Mouse (Mus musculus): Measurements from ENCODE around the gene Egln2. TPM values are rescaled to one million over a fixed set of nuclear protein-coding genes. Genes with fewer than 3 reads are reported as not detected.

Egln2 gene
- polyA plus RNA-seq, 1 experiment from 2014 or later, result 76.9 TPM

MicroRNA genes within 50 kb of the gene (microRNA counts, 519-probe panel; counts per million panel counts)
- microRNA mmu-miR-1191, result 104 counts per million, percentile 35 among the panel's probes with 10 or more counts

Small RNA genes lying within 50 kb of the gene (microRNA-seq; reads per million reads assigned to microRNA genes)
- gene Mir1191, result 4.1 reads per million, percentile 18 among the genes with 10 or more reads in this experiment
- gene Mir3101, result 1.4 reads per million

Other genes with a start within 250 kb of the Egln2 start
- gene Cyp2a22, start 227.4 kb downstream of the Egln2 start, polyA plus RNA-seq (2015; fragmentation: Nextera tagmentation; extraction: Ambion mirVana), result not detected in 2 replicates
- not detected in 2 replicates for gene Cyp2a12, start 137.7 kb downstream of the Egln2 start, polyA plus RNA-seq (2015; fragmentation: Nextera tagmentation; extraction: Ambion mirVana)
- 0.30 and 0.49 TPM in 2 replicates for gene Cyp2f2, start 46.9 kb downstream of the Egln2 start, polyA plus RNA-seq (2015; fragmentation: Nextera tagmentation; extraction: Ambion mirVana)
- gene Cyp2t4, start 13.1 kb downstream of the Egln2 start, polyA plus RNA-seq (2015; fragmentation: Nextera tagmentation; extraction: Ambion mirVana), result 0.10 and 0.24 TPM in 2 replicates
- 65.7 and 67.9 TPM in 2 replicates for gene Rab4b, start 12.1 kb upstream of the Egln2 start, polyA plus RNA-seq (2015; fragmentation: Nextera tagmentation; extraction: Ambion mirVana)
- not detected in 2 replicates for gene Gm21983, start 14.3 kb upstream of the Egln2 start, polyA plus RNA-seq (2015; fragmentation: Nextera tagmentation; extraction: Ambion mirVana)
- gene Mia, start 14.4 kb upstream of the Egln2 start, polyA plus RNA-seq (2015; fragmentation: Nextera tagmentation; extraction: Ambion mirVana), result 18.5 and 22.3 TPM in 2 replicates
- 4.1 TPM in 2 replicates for gene BC024978, start 29.0 kb upstream of the Egln2 start, polyA plus RNA-seq (2015; fragmentation: Nextera tagmentation; extraction: Ambion mirVana)
- gene Snrpa, start 29.5 kb upstream of the Egln2 start, polyA plus RNA-seq (2015; fragmentation: Nextera tagmentation; extraction: Ambion mirVana), result 305 and 323 TPM in 2 replicates
- gene Itpkc, start 61.9 kb upstream of the Egln2 start, polyA plus RNA-seq (2015; fragmentation: Nextera tagmentation; extraction: Ambion mirVana), result 5.5 and 6.4 TPM in 2 replicates
- gene Coq8b, start 66.2 kb upstream of the Egln2 start, polyA plus RNA-seq (2015; fragmentation: Nextera tagmentation; extraction: Ambion mirVana), result 26.4 and 28.6 TPM in 2 replicates
- 13.5 and 16.4 TPM in 2 replicates for gene Numbl, start 91.6 kb upstream of the Egln2 start, polyA plus RNA-seq (2015; fragmentation: Nextera tagmentation; extraction: Ambion mirVana)
- 45.9 and 55.8 TPM in 2 replicates for gene Ltbp4, start 170.9 kb upstream of the Egln2 start, polyA plus RNA-seq (2015; fragmentation: Nextera tagmentation; extraction: Ambion mirVana)
- gene Shkbp1, start 189.2 kb upstream of the Egln2 start, polyA plus RNA-seq (2015; fragmentation: Nextera tagmentation; extraction: Ambion mirVana), result 51.4 and 56.9 TPM in 2 replicates
- gene Gm20479, start 190.6 kb upstream of the Egln2 start, polyA plus RNA-seq (2015; fragmentation: Nextera tagmentation; extraction: Ambion mirVana), result 0.64 and 0.80 TPM in 2 replicates

Measured in kidney, embryonic 16.5 days (tissue).